Mouse (Mus musculus) MEL (cell line): ENCODE results near the gene Olfr569. TPM values are rescaled to one million over a fixed set of nuclear protein-coding genes. Genes with fewer than 3 reads are reported as not detected.

Experiments used
- DNase-seq: peaks from one replicate; pipeline ENCODE4 v3.0.0; 2011; ENCODE audit warnings: low read depth, low spot score
- H3K27ac ChIP-seq: 2 replicates; pipeline ENCODE4 v1.5.1; 2012; ENCODE audit warnings: low read depth, mild to moderate bottlenecking, control low read depth, low read length, moderate library complexity; ENCODE audit not compliant: control insufficient read depth
- H3K27me3 ChIP-seq, 2 experiments: fragments of 150-350 bp in 1 of 2; sonication (generic) in 1 of 2; 2 replicates each; pipeline ENCODE4 v1.6.1; 2012; ENCODE audit warnings: low read length in 2 of 2, mild to moderate bottlenecking in 2 of 2, improper control_type of control experiment in 1 of 2, moderate library complexity in 1 of 2; ENCODE audit not compliant: insufficient read depth in 2 of 2, control insufficient read depth in 1 of 2
- H3K36me3 ChIP-seq, 2 experiments: 2 replicates each; pipeline ENCODE4 v1.6.1; 2012 to 2014; ENCODE audit warnings: low read length in 2 of 2, improper control_type of control experiment in 1 of 2, inconsistent platforms in 1 of 2, mild to moderate bottlenecking in 1 of 2; ENCODE audit not compliant: insufficient read depth in 2 of 2, control insufficient read depth in 1 of 2
- H3K4me1 ChIP-seq, 2 experiments: fragments of 150-350 bp in 1 of 2; sonication (generic) in 1 of 2; 2 replicates each; pipeline ENCODE4 v1.6.1; 2012; ENCODE audit warnings: low read length in 2 of 2, improper control_type of control experiment in 1 of 2, mild to moderate bottlenecking in 1 of 2; ENCODE audit not compliant: insufficient read depth in 2 of 2, control insufficient read depth in 1 of 2
- H3K4me3 ChIP-seq, 2 experiments: fragments of 150-350 bp in 1 of 2; sonication (generic) in 1 of 2; 2 replicates each; pipeline ENCODE4 v1.5.1; 2012; ENCODE audit warnings: low read depth in 2 of 2, low read length in 2 of 2, mild to moderate bottlenecking in 2 of 2, moderate library complexity in 2 of 2, control low read depth in 1 of 2, improper control_type of control experiment in 1 of 2; ENCODE audit not compliant: control insufficient read depth in 1 of 2, insufficient read depth in 1 of 2
- H3K79me2 ChIP-seq: 2 replicates; pipeline ENCODE4 v1.6.1; 2012; ENCODE audit warnings: mild to moderate bottlenecking, low read length, moderate library complexity; ENCODE audit not compliant: control insufficient read depth, poor library complexity, insufficient read depth
- H3K9ac ChIP-seq: 2 replicates; pipeline ENCODE4 v1.6.1; 2012; ENCODE audit warnings: low read depth, mild to moderate bottlenecking, control low read depth, low read length, moderate library complexity; ENCODE audit not compliant: control insufficient read depth, poor library complexity, severe bottlenecking
- H3K9me3 ChIP-seq: fragments of 150-350 bp; sonication (generic); replicated peaks from 2 replicates; pipeline ENCODE4 v1.6.1; 2012; ENCODE audit warnings: mild to moderate bottlenecking, low read length, improper control_type of control experiment, moderate library complexity; ENCODE audit not compliant: insufficient read depth
- CHD1 ChIP-seq: IDR thresholded peaks from 2 replicates; pipeline ENCODE4 v1.6.1; 2012; ENCODE audit warnings: low read depth, mild to moderate bottlenecking, inconsistent platforms, low read length, improper control_type of control experiment
- E2F4 ChIP-seq: IDR thresholded peaks from 2 replicates; pipeline ENCODE4 v1.6.1; 2011; ENCODE audit warnings: low read depth, low read length, improper control_type of control experiment, borderline replicate concordance
- GABPA ChIP-seq: IDR thresholded peaks from 2 replicates; pipeline ENCODE4 v1.6.1; 2012; ENCODE audit warnings: low read depth, mild to moderate bottlenecking, inconsistent platforms, low read length, improper control_type of control experiment, moderate library complexity
- MAFK ChIP-seq: IDR thresholded peaks from 2 replicates; pipeline ENCODE4 v1.6.1; 2011; ENCODE audit warnings: low read depth, mild to moderate bottlenecking, low read length, improper control_type of control experiment, borderline replicate concordance
- NELFE ChIP-seq: IDR thresholded peaks from 2 replicates; pipeline ENCODE4 v1.6.1; 2011; ENCODE audit warnings: low read depth, low read length, improper control_type of control experiment
- NRF1 ChIP-seq: IDR thresholded peaks from 2 replicates; pipeline ENCODE4 v1.6.1; 2014; ENCODE audit warnings: low read depth, mild to moderate bottlenecking, inconsistent platforms, low read length, improper control_type of control experiment, moderate library complexity; ENCODE audit not compliant: poor library complexity, insufficient read depth, severe bottlenecking
- USF2 ChIP-seq, 2 experiments: IDR thresholded peaks; 2 replicates each; pipeline ENCODE4 v1.6.1; 2011 to 2012; ENCODE audit warnings: improper control_type of control experiment in 2 of 2, low read length in 2 of 2, borderline replicate concordance in 1 of 2, inconsistent platforms in 1 of 2, low read depth in 1 of 2, mild to moderate bottlenecking in 1 of 2; ENCODE audit not compliant: insufficient read depth in 1 of 2
- ZMIZ1 ChIP-seq: IDR thresholded peaks from 2 replicates; pipeline ENCODE4 v1.6.1; 2012; ENCODE audit warnings: low read depth, mild to moderate bottlenecking, inconsistent platforms, low read length, improper control_type of control experiment, moderate library complexity
- ZNF384 ChIP-seq: IDR thresholded peaks from 2 replicates; pipeline ENCODE4 v1.6.1; 2012; ENCODE audit warnings: low read depth, mild to moderate bottlenecking, inconsistent platforms, low read length, improper control_type of control experiment
- polyA plus RNA-seq, 2 experiments: library from polyadenylated mRNA; stranded (reverse) in 1 of 2; unstranded in 1 of 2; fragments of >175 nt in 1 of 2; fragments of >200 nt in 1 of 2; gene quantifications; 2 replicates each; pipeline versions ENCODE4 v1.2.1 to v1.2.4; 2012; ENCODE audit warnings: low replicate concordance in 2 of 2, low read depth in 1 of 2; ENCODE audit not compliant: insufficient read length in 2 of 2, insufficient read depth in 1 of 2, missing spikeins in 1 of 2
- total RNA-seq: library from RNA; depleted of rRNA; stranded (reverse); fragments of 300-350 nt; gene quantifications from 2 replicates; pipeline ENCODE4 v1.2.3, GENCODE M21; 2012; rRNA removed

The Olfr569 gene
- total and polyA plus RNA-seq, 3 experiments = not detected

DNA sequence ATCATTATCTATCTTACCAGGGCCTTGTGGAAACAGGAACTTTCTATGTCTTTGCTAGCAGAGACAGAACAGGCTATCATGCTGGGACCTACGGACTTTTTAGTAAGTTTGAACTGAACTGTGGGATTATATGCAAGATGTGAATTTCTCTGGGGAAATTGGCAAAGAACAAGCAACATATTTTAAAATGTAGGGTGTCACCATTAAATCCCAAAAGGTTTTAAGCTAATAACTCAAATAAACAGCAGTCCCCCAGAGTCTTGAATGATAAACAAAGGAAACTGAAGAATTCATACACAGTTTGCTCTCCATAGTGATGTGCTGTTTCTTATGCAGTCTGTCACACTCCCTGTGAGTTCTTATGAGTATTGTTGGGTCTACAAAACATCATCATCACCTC is 32.0 kb downstream of the Olfr569 start, which contains the start of gene Olfr566:
Olfr566 (minus strand) TSS at position 101 of the 400 bp plus-strand sequence.
- no peak for DNase-seq
- H3K9ac ChIP-seq = no peak within 1 kb of the TSS
- H3K9me3 ChIP-seq = no peaks in the 10 kb centered on the region
- no peaks in the 10 kb centered on the region for H3K79me2 ChIP-seq
- no peak for TF ChIP-seq GABPA
- no peak for TF ChIP-seq CHD1
- no peak for TF ChIP-seq USF2 (IDR thresholded peaks at IDR 0.05; ENCODE audit: borderline replicate concordance in 1 of 2, insufficient read depth in 1 of 2, low read depth in 1 of 2, low read length in 2 of 2)
- TF ChIP-seq NRF1 = no peak
- TF ChIP-seq ZNF384 = no peak
- no peak for TF ChIP-seq NELFE
- TF ChIP-seq E2F4 = no peak
- TF ChIP-seq ZMIZ1 = no peak
- H3K36me3 ChIP-seq = no peaks in the 10 kb centered on the region
- no peak within 1 kb of the TSS for H3K4me3 ChIP-seq
- H3K27ac ChIP-seq = no peak within 1 kb of the TSS
- H3K4me1 ChIP-seq = no peaks in the 10 kb centered on the region
- H3K27me3 ChIP-seq = no peaks in the 10 kb centered on the region

DNA sequence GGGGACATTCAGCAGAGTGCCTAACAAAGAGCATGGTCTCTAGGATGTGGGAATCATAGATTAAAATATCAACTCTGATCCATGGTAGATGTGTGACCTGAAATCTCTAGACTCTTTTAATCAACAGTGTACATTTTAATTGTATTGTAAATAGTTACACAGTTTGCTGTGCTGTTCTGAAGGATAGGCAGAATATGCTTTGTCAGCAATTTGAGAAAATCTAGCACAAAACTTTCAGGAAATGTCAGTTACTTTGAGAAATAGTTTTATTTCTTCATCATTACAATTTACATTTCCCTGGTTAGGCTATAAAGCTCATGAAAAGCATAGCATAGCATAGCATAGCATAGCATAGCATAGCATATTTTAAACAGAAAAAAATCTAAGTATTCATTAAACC is 34.9 kb downstream of the Olfr569 start:
- Histone ChIP-seq H3K27ac (no peak overlapping the region), H3K9me3 (no peaks in the 10 kb centered on the region)
- TF ChIP-seq MAFK (peak; percentile 52; the same call in 1 of the 2 replicates), NRF1 (no peak)
- TF ChIP-seq, all 39 proteins: peak for 1
- no peaks in the 10 kb centered on the region for H3K4me1 ChIP-seq
- no peak for DNase-seq
- H3K4me3 ChIP-seq = no peak overlapping the region
- no peaks in the 10 kb centered on the region for H3K36me3 ChIP-seq
- no peaks in the 10 kb centered on the region for H3K27me3 ChIP-seq
- no peaks in the 10 kb centered on the region for H3K79me2 ChIP-seq
- no peak overlapping the region for H3K9ac ChIP-seq

Other genes with a start within 250 kb of the Olfr569 start
- not detected in 2 replicates for gene Olfr555, start 232.1 kb downstream of the Olfr569 start, total RNA-seq
- gene Olfr555, start 232.1 kb downstream of the Olfr569 start, polyA plus RNA-seq = not detected
- not detected in 2 replicates for gene Olfr556, start 226.0 kb downstream of the Olfr569 start, total RNA-seq
- gene Olfr556, start 226.0 kb downstream of the Olfr569 start, polyA plus RNA-seq = not detected
- gene Trim68, start 203.6 kb downstream of the Olfr569 start, total RNA-seq = not detected in 2 replicates
- gene Trim68, start 203.6 kb downstream of the Olfr569 start, polyA plus RNA-seq = not detected
- not detected in 2 replicates for gene Olfr557, start 195.0 kb downstream of the Olfr569 start, total RNA-seq
- not detected for gene Olfr557, start 195.0 kb downstream of the Olfr569 start, polyA plus RNA-seq
- gene Olfr558, start 188.7 kb downstream of the Olfr569 start, total RNA-seq = not detected in 2 replicates
- gene Olfr558, start 188.7 kb downstream of the Olfr569 start, polyA plus RNA-seq = not detected
- gene Olfr33, start 171.8 kb downstream of the Olfr569 start, total RNA-seq = not detected in 2 replicates
- not detected for gene Olfr33, start 171.8 kb downstream of the Olfr569 start, polyA plus RNA-seq
- gene Olfr559, start 163.4 kb downstream of the Olfr569 start, total RNA-seq = not detected in 2 replicates
- gene Olfr559, start 163.4 kb downstream of the Olfr569 start, polyA plus RNA-seq = not detected
- gene Olfr560, start 131.5 kb downstream of the Olfr569 start, total RNA-seq = not detected in 2 replicates
- not detected for gene Olfr560, start 131.5 kb downstream of the Olfr569 start, polyA plus RNA-seq
- not detected in 2 replicates for gene Olfr78, start 131.4 kb downstream of the Olfr569 start, total RNA-seq
- not detected for gene Olfr78, start 131.4 kb downstream of the Olfr569 start, polyA plus RNA-seq
- not detected in 2 replicates for gene Olfr561, start 119.7 kb downstream of the Olfr569 start, total RNA-seq
- gene Olfr561, start 119.7 kb downstream of the Olfr569 start, polyA plus RNA-seq = not detected
- not detected in 2 replicates for gene Olfr564, start 87.4 kb downstream of the Olfr569 start, total RNA-seq
- not detected for gene Olfr564, start 87.4 kb downstream of the Olfr569 start, polyA plus RNA-seq
- not detected in 2 replicates for gene Olfr566, start 32.1 kb downstream of the Olfr569 start, total RNA-seq
- not detected for gene Olfr566, start 32.1 kb downstream of the Olfr569 start, polyA plus RNA-seq
- gene Olfr568, start 13.8 kb downstream of the Olfr569 start, total RNA-seq = not detected in 2 replicates
- gene Olfr568, start 13.8 kb downstream of the Olfr569 start, polyA plus RNA-seq = not detected
- not detected in 2 replicates for gene Olfr570, start 3.7 kb upstream of the Olfr569 start, total RNA-seq
- not detected for gene Olfr570, start 3.7 kb upstream of the Olfr569 start, polyA plus RNA-seq
- gene Olfr571, start 26.7 kb upstream of the Olfr569 start, total RNA-seq = not detected in 2 replicates
- gene Olfr571, start 26.7 kb upstream of the Olfr569 start, polyA plus RNA-seq = not detected
- not detected in 2 replicates for gene Olfr572, start 33.5 kb upstream of the Olfr569 start, total RNA-seq
- gene Olfr572, start 33.5 kb upstream of the Olfr569 start, polyA plus RNA-seq = not detected
- gene Olfr573-ps1, start 51.7 kb upstream of the Olfr569 start, total RNA-seq = not detected in 2 replicates
- gene Olfr573-ps1, start 51.7 kb upstream of the Olfr569 start, polyA plus RNA-seq = not detected
- gene Olfr574, start 57.6 kb upstream of the Olfr569 start, total RNA-seq = not detected in 2 replicates
- not detected for gene Olfr574, start 57.6 kb upstream of the Olfr569 start, polyA plus RNA-seq
- gene Olfr575, start 67.9 kb upstream of the Olfr569 start, total RNA-seq = not detected in 2 replicates
- gene Olfr575, start 67.9 kb upstream of the Olfr569 start, polyA plus RNA-seq = not detected
- not detected in 2 replicates for gene Olfr576, start 71.8 kb upstream of the Olfr569 start, total RNA-seq
- not detected for gene Olfr576, start 71.8 kb upstream of the Olfr569 start, polyA plus RNA-seq
- not detected in 2 replicates for gene Olfr577, start 85.1 kb upstream of the Olfr569 start, total RNA-seq
- gene Olfr577, start 85.1 kb upstream of the Olfr569 start, polyA plus RNA-seq = not detected
- gene Olfr578, start 98.4 kb upstream of the Olfr569 start, total RNA-seq = not detected in 2 replicates
- gene Olfr578, start 98.4 kb upstream of the Olfr569 start, polyA plus RNA-seq = not detected
- not detected in 2 replicates for gene Olfr582, start 147.1 kb upstream of the Olfr569 start, total RNA-seq
- not detected for gene Olfr582, start 147.1 kb upstream of the Olfr569 start, polyA plus RNA-seq
- gene Olfr583, start 160.4 kb upstream of the Olfr569 start, total RNA-seq = not detected in 2 replicates
- gene Olfr583, start 160.4 kb upstream of the Olfr569 start, polyA plus RNA-seq = not detected
- not detected in 2 replicates for gene Olfr584, start 191.0 kb upstream of the Olfr569 start, total RNA-seq
- not detected for gene Olfr584, start 191.0 kb upstream of the Olfr569 start, polyA plus RNA-seq
- not detected in 2 replicates for gene Olfr585, start 206.8 kb upstream of the Olfr569 start, total RNA-seq
- gene Olfr585, start 206.8 kb upstream of the Olfr569 start, polyA plus RNA-seq = not detected
- not detected in 2 replicates for gene Olfr586, start 234.8 kb upstream of the Olfr569 start, total RNA-seq
- gene Olfr586, start 234.8 kb upstream of the Olfr569 start, polyA plus RNA-seq = not detected
- gene Olfr588-ps1, start 250.0 kb upstream of the Olfr569 start, total RNA-seq = not detected in 2 replicates
- gene Olfr588-ps1, start 250.0 kb upstream of the Olfr569 start, polyA plus RNA-seq = not detected